Mouse (Mus musculus) midbrain, embryonic 10.5 days (tissue): Measurements from ENCODE around the gene Cadps. TPM values are rescaled to one million over a fixed set of nuclear protein-coding genes. Genes with fewer than 3 reads are reported as not detected.
A peak's percentile ranks its signal among the peaks of the same experiment; 100 is the strongest.

Experiments used
- DNase-seq: peaks from one replicate; pipeline ENCODE4 v3.0.0-alpha.2; 2017; ENCODE audit warnings: low spot score
- H3K27ac ChIP-seq: fragments of 300-500 bp; sonication (generic); replicated peaks from 2 replicates; pipeline ENCODE4 v1.5.1; 2016; ENCODE audit warnings: mild to moderate bottlenecking
- H3K27me3 ChIP-seq: fragments of 300-500 bp; sonication (generic); 2 replicates; pipeline ENCODE4 v1.6.1; 2016; ENCODE audit warnings: low read depth, mild to moderate bottlenecking; ENCODE audit not compliant: poor library complexity, severe bottlenecking
- H3K36me3 ChIP-seq: fragments of 300-500 bp; sonication (generic); 2 replicates; pipeline ENCODE4 v1.6.1; 2016; ENCODE audit warnings: mild to moderate bottlenecking, moderate library complexity
- H3K4me1 ChIP-seq: fragments of 300-500 bp; sonication (generic); 2 replicates; pipeline ENCODE4 v1.6.1; 2016
- H3K4me3 ChIP-seq: fragments of 300-500 bp; sonication (generic); 2 replicates; pipeline ENCODE4 v1.5.1; 2016; ENCODE audit warnings: mild to moderate bottlenecking, moderate library complexity
- H3K9me3 ChIP-seq: fragments of 300-500 bp; sonication (generic); replicated peaks from 2 replicates; pipeline ENCODE4 v1.6.1; 2016; ENCODE audit warnings: mild to moderate bottlenecking
- WGBS: fragments of 180-500 bp; shearing (Covaris S2); methylation state at CpG from one replicate; pipeline ENCODE4 v1.1.7; 2016; 5-methylcytosine and 5-hydroxymethylcytosine counted together
- polyA plus RNA-seq: library from polyadenylated mRNA; unstranded; fragments of >200 nt; fragmentation: Nextera tagmentation; extraction: Ambion mirVana; gene quantifications from 2 replicates; pipeline ENCODE4 v1.2.1, GENCODE M21; 2016

The Cadps gene
- polyA plus RNA-seq, 1 experiment from 2014 or later: 4.3 TPM

DNA sequence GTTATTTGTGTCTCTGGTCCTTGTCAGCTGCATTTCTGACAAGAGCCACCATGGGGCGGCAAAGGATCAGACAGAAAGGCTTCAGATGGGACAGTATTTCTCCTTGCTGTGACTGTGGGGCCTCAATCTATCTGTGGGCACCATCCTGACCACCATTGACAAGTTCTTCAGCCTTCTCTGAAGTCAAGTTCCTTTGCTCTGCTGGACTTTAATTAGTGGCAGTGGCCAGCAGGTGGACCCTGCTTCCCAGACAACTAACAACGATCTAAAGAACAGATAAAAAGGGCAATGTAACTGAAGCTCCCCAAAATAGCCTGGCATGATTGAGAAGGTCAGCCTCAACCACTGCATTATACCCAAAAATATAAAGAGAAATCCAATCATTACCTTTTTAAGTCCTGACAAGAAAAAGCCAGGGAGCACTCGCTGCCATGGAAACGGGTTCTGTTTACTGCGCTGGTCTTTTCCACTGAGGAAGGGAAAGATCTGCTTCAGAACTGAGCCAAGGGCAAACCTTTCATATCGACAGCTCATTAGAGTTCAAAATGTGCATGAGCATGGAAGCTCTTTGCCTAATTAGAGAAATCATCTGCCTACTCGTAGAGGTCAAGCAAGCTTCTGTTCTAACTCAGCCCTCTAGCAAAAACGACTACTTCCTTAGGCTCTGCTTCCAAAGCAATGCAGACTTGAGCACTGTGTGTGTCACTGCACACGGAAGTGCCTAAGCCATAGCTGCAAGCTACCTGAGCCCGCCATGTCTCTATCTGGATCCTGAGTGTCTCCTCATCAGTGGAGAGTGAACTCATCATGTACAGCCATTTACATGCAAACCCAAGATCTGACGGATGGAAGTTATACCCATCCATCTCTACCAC is 198.4 kb downstream of the Cadps start:
- no peak overlapping the region for H3K4me3 ChIP-seq
- 79% methylated on average over 11 of the region's 11 CpGs for WGBS
- peak; percentile 12 for DNase-seq

DNA sequence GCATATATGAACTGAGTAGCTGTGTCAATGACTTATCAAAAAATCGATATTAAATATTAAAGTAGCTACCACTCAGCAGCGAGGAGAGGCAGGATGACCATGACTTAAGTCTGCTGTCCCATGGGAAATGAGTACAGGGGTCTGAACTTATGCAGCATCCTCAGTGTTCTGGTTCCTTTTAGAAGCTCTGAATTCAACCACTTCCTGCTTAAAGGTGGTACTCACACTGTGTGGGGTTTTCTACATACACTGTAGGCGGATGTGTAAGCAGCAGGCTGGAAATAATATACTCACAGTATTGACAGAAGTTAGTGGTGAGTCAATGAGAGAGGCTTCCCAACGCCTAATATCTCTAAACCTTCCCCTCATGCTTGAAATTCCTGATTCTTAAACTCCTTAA is 215.9 kb downstream of the Cadps start:
- H3K9me3 ChIP-seq: no peaks in the 10 kb centered on the region
- H3K27ac ChIP-seq: no peak overlapping the region
- no peaks in the 10 kb centered on the region for H3K36me3 ChIP-seq
- H3K4me1 ChIP-seq: no peaks in the 10 kb centered on the region
- H3K27me3 ChIP-seq: no peaks in the 10 kb centered on the region
- H3K4me3 ChIP-seq: no peak overlapping the region
- no peak for DNase-seq
- 80% methylated on average over 4 of the region's 4 CpGs for whole genome bisulfite sequencing

More for the DNA sequence above, 198.4 kb downstream of the Cadps start:
- H3K27ac ChIP-seq: no peak overlapping the region
- no peaks in the 10 kb centered on the region for H3K27me3 ChIP-seq
- H3K9me3 ChIP-seq: no peaks in the 10 kb centered on the region
- no peaks in the 10 kb centered on the region for H3K4me1 ChIP-seq
- no peaks in the 10 kb centered on the region for H3K36me3 ChIP-seq

DNA sequence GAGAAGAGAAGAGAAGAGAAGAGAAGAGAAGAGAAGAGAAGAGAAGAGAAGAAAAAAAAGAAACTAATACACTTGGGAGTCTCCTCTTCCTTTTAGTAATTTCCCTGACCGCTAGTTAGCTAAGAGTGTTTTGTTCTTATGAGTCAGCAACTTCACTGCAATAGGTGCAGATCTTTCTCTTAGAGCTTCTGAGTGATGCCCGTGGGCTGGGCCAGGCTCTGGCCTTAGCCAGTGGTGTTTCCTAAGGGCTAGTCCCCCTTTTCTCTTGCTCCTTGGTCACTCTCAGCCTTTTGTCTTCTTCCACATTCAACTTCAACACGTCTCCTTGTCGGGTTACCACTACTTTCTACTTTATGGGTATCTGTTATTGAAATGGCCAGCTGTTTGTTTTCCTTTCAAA is 216.7 kb downstream of the Cadps start:
- Histone ChIP-seq H3K36me3 (no peaks in the 10 kb centered on the region), H3K27ac (no peak overlapping the region), H3K4me3 (no peak overlapping the region), H3K4me1 (no peaks in the 10 kb centered on the region), H3K27me3 (no peaks in the 10 kb centered on the region), H3K9me3 (no peaks in the 10 kb centered on the region)
- WGBS: 84% methylated on average over 4 of the region's 4 CpGs
- no peak for DNase-seq

GRCm38 (mm10) chr14:12602080-12602479 is 220.8 kb downstream of the Cadps start:
- WGBS: 84% methylated on average over 2 of the region's 2 CpGs
- Histone ChIP-seq H3K27me3 (no peaks in the 10 kb centered on the region), H3K4me3 (no peak overlapping the region), H3K27ac (no peak overlapping the region), H3K9me3 (no peaks in the 10 kb centered on the region), H3K4me1 (no peaks in the 10 kb centered on the region), H3K36me3 (no peaks in the 10 kb centered on the region)
- DNase-seq: no peak

GRCm38 (mm10) chr14:12595326-12595725 is 227.6 kb downstream of the Cadps start:
- Histone ChIP-seq H3K4me3 (no peak overlapping the region), H3K4me1 (peaks cover 6% of the 10 kb centered on the region; the same call in 1 of the 2 replicates), H3K27me3 (no peaks in the 10 kb centered on the region), H3K27ac (no peak overlapping the region), H3K9me3 (no peaks in the 10 kb centered on the region), H3K36me3 (no peaks in the 10 kb centered on the region)
- no peak for DNase-seq
- WGBS: 75% methylated on average over 4 of the region's 4 CpGs

DNA sequence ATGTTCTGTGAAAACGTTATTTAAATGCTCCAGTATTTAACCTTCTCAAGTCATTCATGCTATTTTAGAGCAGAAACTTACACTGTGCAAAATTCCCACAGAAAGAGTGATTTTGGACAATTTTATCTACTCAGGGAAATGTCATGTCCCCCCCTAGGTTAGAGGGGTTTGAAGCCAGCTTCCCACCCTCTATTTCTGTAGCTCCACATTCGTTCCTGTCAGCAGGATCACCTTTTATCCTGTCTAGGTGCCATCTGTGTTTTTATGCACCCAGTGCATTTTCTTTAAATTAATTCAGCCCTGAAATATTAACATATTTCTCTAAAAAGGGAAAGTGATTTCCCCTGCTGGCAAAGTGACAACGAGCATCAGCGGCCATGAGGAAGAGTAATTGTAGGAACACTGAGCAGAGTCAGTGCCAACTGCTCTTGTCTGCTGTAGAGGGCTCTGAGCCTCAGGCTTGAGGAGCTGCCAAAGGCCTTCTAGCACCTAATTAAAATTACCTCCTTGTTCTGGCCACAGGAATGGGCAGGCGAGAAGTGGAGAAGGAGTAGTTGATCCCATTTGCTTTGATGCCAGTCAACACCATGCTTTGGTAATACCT is 230.3 kb downstream of the Cadps start:
- Histone ChIP-seq H3K36me3 (no peaks in the 10 kb centered on the region), H3K27ac (no peak overlapping the region), H3K4me3 (no peak overlapping the region), H3K27me3 (no peaks in the 10 kb centered on the region), H3K9me3 (no peaks in the 10 kb centered on the region), H3K4me1 (peaks cover 6% of the 10 kb centered on the region; the same call in 1 of the 2 replicates)
- 87% methylated on average over 5 of the region's 5 CpGs for WGBS
- DNase-seq: no peak

GRCm38 (mm10) chr14:12591829-12592228 is 231.1 kb downstream of the Cadps start:
- no peak overlapping the region for H3K4me3 ChIP-seq
- no peaks in the 10 kb centered on the region for H3K27me3 ChIP-seq
- no peak overlapping the region for H3K27ac ChIP-seq
- no peaks in the 10 kb centered on the region for H3K9me3 ChIP-seq
- DNase-seq: no peak
- H3K4me1 ChIP-seq: peaks cover 6% of the 10 kb centered on the region; the same call in 1 of the 2 replicates
- H3K36me3 ChIP-seq: no peaks in the 10 kb centered on the region

DNA sequence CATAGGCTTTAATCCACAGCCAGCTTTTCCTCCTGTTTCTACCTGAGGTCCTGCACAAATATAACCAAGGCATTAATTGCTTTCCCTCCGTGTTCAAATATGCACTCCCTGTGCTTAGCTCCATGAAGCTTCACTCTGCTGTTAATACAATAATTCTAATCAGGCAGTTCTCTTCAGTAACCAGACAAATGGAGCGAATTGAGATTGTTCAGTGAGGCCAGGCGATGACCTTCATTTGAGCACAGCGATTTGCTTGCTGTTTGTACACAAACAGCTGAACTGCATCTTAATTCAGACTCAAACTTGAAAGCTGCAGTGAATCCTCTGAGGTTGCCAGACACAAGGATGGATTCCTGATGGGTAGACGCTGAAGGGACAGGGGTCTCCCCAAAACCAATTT is 239.3 kb downstream of the Cadps start:
- H3K27me3 ChIP-seq: no peaks in the 10 kb centered on the region
- no peaks in the 10 kb centered on the region for H3K36me3 ChIP-seq
- H3K9me3 ChIP-seq: no peaks in the 10 kb centered on the region
- no peak overlapping the region for H3K4me3 ChIP-seq
- H3K27ac ChIP-seq: no peak overlapping the region
- DNase-seq: no peak
- 84% methylated on average over 5 of the region's 5 CpGs for WGBS
- H3K4me1 ChIP-seq: peaks cover 12% of the 10 kb centered on the region

GRCm38 (mm10) chr14:12581657-12582056 is 241.2 kb downstream of the Cadps start:
- WGBS: 73% methylated on average over 5 of the region's 5 CpGs
- Histone ChIP-seq H3K4me1 (peaks cover 12% of the 10 kb centered on the region), H3K4me3 (no peak overlapping the region), H3K36me3 (no peaks in the 10 kb centered on the region), H3K27ac (no peak overlapping the region), H3K27me3 (no peaks in the 10 kb centered on the region), H3K9me3 (no peaks in the 10 kb centered on the region)
- DNase-seq: no peak

GRCm38 (mm10) chr14:12580786-12581185 is 242.1 kb downstream of the Cadps start:
- Histone ChIP-seq H3K27ac (no peak overlapping the region), H3K4me3 (no peak overlapping the region), H3K4me1 (peaks cover 12% of the 10 kb centered on the region), H3K9me3 (no peaks in the 10 kb centered on the region), H3K36me3 (no peaks in the 10 kb centered on the region), H3K27me3 (no peaks in the 10 kb centered on the region)
- DNase-seq: no peak
- 35% methylated on average over 7 of the region's 7 CpGs for WGBS

- H3K36me3 ChIP-seq: no peaks in the 10 kb centered on the region
- no peak overlapping the region for H3K4me3 ChIP-seq
- H3K27me3 ChIP-seq: no peaks in the 10 kb centered on the region
- H3K9me3 ChIP-seq: no peaks in the 10 kb centered on the region
- H3K27ac ChIP-seq: no peak overlapping the region
- no peak for DNase-seq
- H3K4me1 ChIP-seq: peaks cover 12% of the 10 kb centered on the region
- 90% methylated on average over 1 of the region's 1 CpGs for WGBS
Measured at GRCm38 (mm10) chr14:12578156-12578555, 244.7 kb downstream of the Cadps start.

DNA sequence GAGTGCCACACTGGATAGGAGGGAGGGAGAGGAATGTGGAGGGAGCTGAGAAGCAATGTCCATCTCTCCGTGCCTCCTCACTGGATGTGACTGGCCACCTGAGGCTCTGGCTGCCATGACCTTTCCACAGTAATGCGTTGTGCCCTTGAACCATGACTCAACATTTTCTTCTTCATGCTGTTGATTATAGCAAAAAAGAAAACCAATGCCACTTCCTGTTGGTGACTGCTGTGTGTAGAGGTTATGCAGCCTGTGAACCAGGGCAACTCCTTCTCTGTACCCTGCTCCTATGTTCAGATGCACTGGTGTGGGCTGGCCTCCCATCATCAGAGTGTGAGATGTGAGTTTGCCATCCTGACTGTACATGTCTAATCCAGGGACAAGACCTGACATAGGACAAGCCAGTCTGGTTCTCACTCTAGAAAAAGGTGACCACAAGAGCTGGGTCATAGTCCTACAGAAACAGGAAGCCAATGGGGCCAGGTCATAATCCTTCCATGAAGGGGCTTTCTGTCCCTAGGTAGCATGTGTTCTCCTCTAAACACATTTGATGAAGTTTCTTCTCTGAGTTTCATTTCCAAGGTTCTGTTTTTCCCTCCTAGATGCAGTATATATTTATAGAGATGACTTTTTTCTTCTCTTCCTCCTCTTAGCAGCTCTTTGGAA is 245.3 kb downstream of the Cadps start:
- Histone ChIP-seq H3K27me3 (no peaks in the 10 kb centered on the region), H3K4me1 (peaks cover 12% of the 10 kb centered on the region), H3K9me3 (no peaks in the 10 kb centered on the region), H3K27ac (no peak overlapping the region), H3K4me3 (no peak overlapping the region), H3K36me3 (no peaks in the 10 kb centered on the region)
- DNase-seq: no peak
- WGBS: 84% methylated on average over 2 of the region's 2 CpGs

GRCm38 (mm10) chr14:12575105-12575504 is 247.8 kb downstream of the Cadps start:
- 33% methylated on average over 3 of the region's 3 CpGs for WGBS
- H3K36me3 ChIP-seq: no peaks in the 10 kb centered on the region
- no peaks in the 10 kb centered on the region for H3K9me3 ChIP-seq
- H3K27ac ChIP-seq: no peak overlapping the region
- H3K4me1 ChIP-seq: no peaks in the 10 kb centered on the region
- DNase-seq: peak; percentile 37
- no peaks in the 10 kb centered on the region for H3K27me3 ChIP-seq
- no peak overlapping the region for H3K4me3 ChIP-seq
